Mouse (Mus musculus) MEL (cell line): ENCODE data around the gene Ankle2. TPM values are rescaled to one million over a fixed set of nuclear protein-coding genes. Genes with fewer than 3 reads are reported as not detected.
A peak's percentile ranks its signal among the peaks of the same experiment; 100 is the strongest.

Experiments used
- DNase-seq: peaks from one replicate; pipeline ENCODE4 v3.0.0; 2011; ENCODE audit warnings: low read depth, low spot score
- H3K27ac ChIP-seq: 2 replicates; pipeline ENCODE4 v1.5.1; 2012; ENCODE audit warnings: low read depth, mild to moderate bottlenecking, control low read depth, low read length, moderate library complexity; ENCODE audit not compliant: control insufficient read depth
- H3K27me3 ChIP-seq, 2 experiments: fragments of 150-350 bp in 1 of 2; sonication (generic) in 1 of 2; 2 replicates each; pipeline ENCODE4 v1.6.1; 2012; ENCODE audit warnings: low read length in 2 of 2, mild to moderate bottlenecking in 2 of 2, improper control_type of control experiment in 1 of 2, moderate library complexity in 1 of 2; ENCODE audit not compliant: insufficient read depth in 2 of 2, control insufficient read depth in 1 of 2
- H3K36me3 ChIP-seq, 2 experiments: 2 replicates each; pipeline ENCODE4 v1.6.1; 2012 to 2014; ENCODE audit warnings: low read length in 2 of 2, improper control_type of control experiment in 1 of 2, inconsistent platforms in 1 of 2, mild to moderate bottlenecking in 1 of 2; ENCODE audit not compliant: insufficient read depth in 2 of 2, control insufficient read depth in 1 of 2
- H3K4me1 ChIP-seq, 2 experiments: fragments of 150-350 bp in 1 of 2; sonication (generic) in 1 of 2; 2 replicates each; pipeline ENCODE4 v1.6.1; 2012; ENCODE audit warnings: low read length in 2 of 2, improper control_type of control experiment in 1 of 2, mild to moderate bottlenecking in 1 of 2; ENCODE audit not compliant: insufficient read depth in 2 of 2, control insufficient read depth in 1 of 2
- H3K4me3 ChIP-seq, 2 experiments: fragments of 150-350 bp in 1 of 2; sonication (generic) in 1 of 2; 2 replicates each; pipeline ENCODE4 v1.5.1; 2012; ENCODE audit warnings: low read depth in 2 of 2, low read length in 2 of 2, mild to moderate bottlenecking in 2 of 2, moderate library complexity in 2 of 2, control low read depth in 1 of 2, improper control_type of control experiment in 1 of 2; ENCODE audit not compliant: control insufficient read depth in 1 of 2, insufficient read depth in 1 of 2
- H3K79me2 ChIP-seq: 2 replicates; pipeline ENCODE4 v1.6.1; 2012; ENCODE audit warnings: mild to moderate bottlenecking, low read length, moderate library complexity; ENCODE audit not compliant: control insufficient read depth, poor library complexity, insufficient read depth
- H3K9ac ChIP-seq: 2 replicates; pipeline ENCODE4 v1.6.1; 2012; ENCODE audit warnings: low read depth, mild to moderate bottlenecking, control low read depth, low read length, moderate library complexity; ENCODE audit not compliant: control insufficient read depth, poor library complexity, severe bottlenecking
- H3K9me3 ChIP-seq: fragments of 150-350 bp; sonication (generic); replicated peaks from 2 replicates; pipeline ENCODE4 v1.6.1; 2012; ENCODE audit warnings: mild to moderate bottlenecking, low read length, improper control_type of control experiment, moderate library complexity; ENCODE audit not compliant: insufficient read depth
- CTCF ChIP-seq, 3 experiments: IDR thresholded peaks in 2 of 3; conservative IDR thresholded peaks in 1 of 3; 2 replicates each; pipeline ENCODE4 v1.5.1; 2011 to 2012; ENCODE audit warnings: low read length in 3 of 3, low read depth in 2 of 3, mild to moderate bottlenecking in 2 of 3, improper control_type of control experiment in 1 of 3, inconsistent platforms in 1 of 3, mixed read lengths in 1 of 3, moderate library complexity in 1 of 3; ENCODE audit not compliant: control insufficient read depth in 1 of 3, insufficient read depth in 1 of 3, poor library complexity in 1 of 3, severe bottlenecking in 1 of 3
- ETS1 ChIP-seq: IDR thresholded peaks from 2 replicates; pipeline ENCODE4 v1.6.1; 2012; ENCODE audit warnings: low read depth, mild to moderate bottlenecking, inconsistent platforms, low read length, improper control_type of control experiment, moderate library complexity
- HCFC1 ChIP-seq: IDR thresholded peaks from 2 replicates; pipeline ENCODE4 v1.6.1; 2012; ENCODE audit warnings: low read depth, mild to moderate bottlenecking, inconsistent platforms, low read length, improper control_type of control experiment, moderate library complexity
- JUND ChIP-seq: IDR thresholded peaks from 2 replicates; pipeline ENCODE4 v1.6.1; 2011; ENCODE audit warnings: low read depth, mild to moderate bottlenecking, improper control_type of control experiment, low read length
- KAT2A ChIP-seq: conservative IDR thresholded peaks from 2 replicates; pipeline ENCODE4 v1.6.1; 2012; ENCODE audit warnings: low read depth, low read length, improper control_type of control experiment, inconsistent platforms
- MEF2A ChIP-seq: IDR thresholded peaks from 2 replicates; pipeline ENCODE4 v1.6.1; 2014; ENCODE audit warnings: low read depth, mild to moderate bottlenecking, inconsistent platforms, low read length, improper control_type of control experiment; ENCODE audit not compliant: poor library complexity, insufficient replicate concordance, severe bottlenecking; ENCODE audit errors: extremely low read depth
- MXI1 ChIP-seq: IDR thresholded peaks from 2 replicates; pipeline ENCODE4 v1.6.1; 2011; ENCODE audit warnings: mild to moderate bottlenecking, low read depth, low read length, improper control_type of control experiment
- MYB ChIP-seq: IDR thresholded peaks from 2 replicates; pipeline ENCODE4 v1.6.1; 2011; ENCODE audit warnings: mild to moderate bottlenecking, low read depth, low read length, improper control_type of control experiment
- POLR2A ChIP-seq, 2 experiments: IDR thresholded peaks; 2 replicates each; pipeline ENCODE4 v1.6.1; 2011 to 2012; ENCODE audit warnings: low read length in 2 of 2, mild to moderate bottlenecking in 2 of 2, control low read depth in 1 of 2, improper control_type of control experiment in 1 of 2, low read depth in 1 of 2, moderate library complexity in 1 of 2; ENCODE audit not compliant: control insufficient read depth in 1 of 2, insufficient read depth in 1 of 2, poor library complexity in 1 of 2
- POLR2AphosphoS2 ChIP-seq: IDR thresholded peaks from 2 replicates; pipeline ENCODE4 v1.6.1; 2011; ENCODE audit warnings: low read length, improper control_type of control experiment
- RAD21 ChIP-seq: IDR thresholded peaks from 2 replicates; pipeline ENCODE4 v1.6.1; 2011; ENCODE audit warnings: mild to moderate bottlenecking, low read depth, low read length, improper control_type of control experiment
- RCOR1 ChIP-seq: IDR thresholded peaks from 2 replicates; pipeline ENCODE4 v1.6.1; 2012; ENCODE audit warnings: low read depth, mild to moderate bottlenecking, inconsistent platforms, low read length, improper control_type of control experiment
- SIN3A ChIP-seq: IDR thresholded peaks from 2 replicates; pipeline ENCODE4 v1.6.1; 2012; ENCODE audit warnings: low read length, improper control_type of control experiment, inconsistent platforms
- SMC3 ChIP-seq: IDR thresholded peaks from 2 replicates; pipeline ENCODE4 v1.6.1; 2011; ENCODE audit warnings: low read depth, low read length, improper control_type of control experiment
- TBP ChIP-seq: IDR thresholded peaks from 2 replicates; pipeline ENCODE4 v1.8.0; 2011; ENCODE audit warnings: low read depth, low read length, improper control_type of control experiment
- ZMIZ1 ChIP-seq: IDR thresholded peaks from 2 replicates; pipeline ENCODE4 v1.6.1; 2012; ENCODE audit warnings: low read depth, mild to moderate bottlenecking, inconsistent platforms, low read length, improper control_type of control experiment, moderate library complexity
- polyA plus RNA-seq, 2 experiments: library from polyadenylated mRNA; stranded (reverse) in 1 of 2; unstranded in 1 of 2; fragments of >175 nt in 1 of 2; fragments of >200 nt in 1 of 2; gene quantifications; 2 replicates each; pipeline versions ENCODE4 v1.2.1 to v1.2.4; 2012; ENCODE audit warnings: low replicate concordance in 2 of 2, low read depth in 1 of 2; ENCODE audit not compliant: insufficient read length in 2 of 2, insufficient read depth in 1 of 2, missing spikeins in 1 of 2
- total RNA-seq: library from RNA; depleted of rRNA; stranded (reverse); fragments of 300-350 nt; gene quantifications from 2 replicates; pipeline ENCODE4 v1.2.3, GENCODE M21; 2012

Gene Ankle2
- total and polyA plus RNA-seq, 3 experiments = 29.5 to 270 (median 37.9) TPM

- no peak overlapping the region for H3K4me3 ChIP-seq
- peak; percentile 50 for DNase-seq
- H3K36me3 ChIP-seq = peaks cover 0 to 7% of the 10 kb centered on the region in 2 experiments; a peak in 2 of 4 replicates
- no peak overlapping the region for H3K27ac ChIP-seq
- TF ChIP-seq ETS1 = no peak
- peak; percentile 57 to 64 (median 58) for TF ChIP-seq CTCF (IDR thresholded peaks at IDR 0.05 in 2 of 3, conservative IDR thresholded peaks at IDR 0.05 in 1 of 3; ENCODE audit: control insufficient read depth in 1 of 3, insufficient read depth in 1 of 3, low read depth in 2 of 3, low read length in 3 of 3, poor library complexity in 1 of 3, severe bottlenecking in 1 of 3)
- peak; percentile 61 for TF ChIP-seq SMC3
- TF ChIP-seq RAD21 = peak; percentile 19
- H3K79me2 ChIP-seq = no peaks in the 10 kb centered on the region
- H3K9me3 ChIP-seq = no peaks in the 10 kb centered on the region
- no peak overlapping the region for H3K9ac ChIP-seq
- H3K4me1 ChIP-seq = no peaks in the 10 kb centered on the region
- no peaks in the 10 kb centered on the region for H3K27me3 ChIP-seq
Observed at GRCm38 (mm10) chr5:110204777-110205176, 26.0 kb upstream of the Ankle2 start.

- H3K4me3 ChIP-seq = no peak overlapping the region
- H3K36me3 ChIP-seq = peaks cover 0 to 7% of the 10 kb centered on the region in 2 experiments; a peak in 2 of 4 replicates
- no peak for TF ChIP-seq HCFC1
- no peak overlapping the region for H3K9ac ChIP-seq
- H3K9me3 ChIP-seq = no peaks in the 10 kb centered on the region
- no peaks in the 10 kb centered on the region for H3K79me2 ChIP-seq
- no peaks in the 10 kb centered on the region for H3K4me1 ChIP-seq
- H3K27ac ChIP-seq = no peak overlapping the region
- no peaks in the 10 kb centered on the region for H3K27me3 ChIP-seq
- peak; percentile 27 for DNase-seq
Observed at GRCm38 (mm10) chr5:110211312-110211711, 19.5 kb upstream of the Ankle2 start.

- TF ChIP-seq KAT2A (no peak), POLR2AphosphoS2 (no peak), TBP (no peak), MYB (no peak), ZMIZ1 (no peak), POLR2A (IDR thresholded peaks at IDR 0.05; ENCODE audit: control insufficient read depth in 1 of 2, insufficient read depth in 1 of 2, low read depth in 1 of 2, low read length in 2 of 2, poor library complexity in 1 of 2) (no peak), MEF2A (no peak), JUND (no peak), MXI1 (no peak), RCOR1 (no peak), SIN3A (no peak)
- H3K4me1 ChIP-seq = no peaks in the 10 kb centered on the region
Observed at GRCm38 (mm10) chr5:110216780-110217179, 14.0 kb upstream of the Ankle2 start.

More at GRCm38 (mm10) chr5:110216780-110217179, 14.0 kb upstream of the Ankle2 start:
- Histone ChIP-seq H3K27me3 (no peaks in the 10 kb centered on the region), H3K79me2 (no peaks in the 10 kb centered on the region), H3K4me3 (no peak overlapping the region), H3K27ac (no peak overlapping the region), H3K36me3 (peaks cover 0 to 12% of the 10 kb centered on the region in 2 experiments; a peak in 2 of 4 replicates), H3K9ac (no peak overlapping the region), H3K9me3 (no peaks in the 10 kb centered on the region)
- DNase-seq = no peak
